Mouse (Mus musculus): ENCODE results near the gene Pole2. TPM values are rescaled to one million over a fixed set of nuclear protein-coding genes. Genes with fewer than 3 reads are reported as not detected.

The Pole2 gene
- total and polyA plus RNA-seq, 3 experiments = 14.4 to 89.5 (median 18.0) TPM

DNA sequence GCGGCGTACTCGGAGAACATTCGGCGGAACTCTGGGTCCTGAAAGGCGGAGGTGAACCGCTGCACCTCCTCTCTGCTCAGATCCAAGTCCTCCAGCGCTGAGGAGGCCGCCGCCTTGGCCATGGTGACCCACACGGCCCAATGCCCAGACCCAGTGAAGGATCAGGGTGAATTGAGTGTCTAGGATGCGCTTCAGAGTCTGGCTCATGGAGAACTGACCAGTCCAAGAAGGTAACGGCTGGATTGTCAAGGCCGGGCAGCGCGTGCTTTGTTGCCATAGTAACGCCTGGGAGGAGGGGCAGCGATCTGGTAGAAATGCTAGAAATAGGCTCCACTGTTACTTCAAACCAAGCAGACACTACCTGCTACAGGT lies 29.8 kb downstream of the Pole2 start, which contains the start of gene Dnaaf2:
Gene Dnaaf2, minus strand, starts transcription at position 266 of the 372 bp plus-strand sequence.
- no peaks in the 10 kb centered on the region for H3K27me3 ChIP-seq (ENCODE audit: control insufficient read depth in 1 of 2, insufficient read depth in 2 of 2, low read length in 2 of 2)
- H3K79me2 ChIP-seq (ENCODE audit: control insufficient read depth, insufficient read depth, low read length, poor library complexity) = peaks cover 45% of the 10 kb centered on the region
- peaks cover 2 to 18% of the 10 kb centered on the region in 2 experiments for H3K4me1 ChIP-seq (ENCODE audit: control insufficient read depth in 1 of 2, insufficient read depth in 2 of 2, low read length in 2 of 2)
- peak within 1 kb of the TSS; percentile 68 to 89 for H3K4me3 ChIP-seq (ENCODE audit: control insufficient read depth in 1 of 2, insufficient read depth in 1 of 2, low read depth in 2 of 2, low read length in 2 of 2)
- H3K27ac ChIP-seq (ENCODE audit: control insufficient read depth, low read depth, low read length) = peak within 1 kb of the TSS; percentile 57
- H3K9me3 ChIP-seq (replicated peaks; ENCODE audit: insufficient read depth, low read length) = no peaks in the 10 kb centered on the region
- no peak for DNase-seq (ENCODE audit: low read depth, low spot score)
- peaks cover 12 to 28% of the 10 kb centered on the region in 2 experiments for H3K36me3 ChIP-seq (ENCODE audit: control insufficient read depth in 1 of 2, insufficient read depth in 2 of 2, low read length in 2 of 2)
- no peak for TF ChIP-seq NRF1 (IDR thresholded peaks at IDR 0.05; ENCODE audit: insufficient read depth, low read depth, low read length, poor library complexity, severe bottlenecking)
- TF ChIP-seq USF2 (IDR thresholded peaks at IDR 0.05; ENCODE audit: borderline replicate concordance in 1 of 2, insufficient read depth in 1 of 2, low read depth in 1 of 2, low read length in 2 of 2) = no peak
- peak; percentile 84 for TF ChIP-seq MXI1 (IDR thresholded peaks at IDR 0.05; ENCODE audit: low read depth, low read length)
- peak; percentile 97 for TF ChIP-seq SIN3A (IDR thresholded peaks at IDR 0.05; ENCODE audit: low read length)
- TF ChIP-seq ZMIZ1 (IDR thresholded peaks at IDR 0.05; ENCODE audit: low read depth, low read length) = no peak
- TF ChIP-seq MYB (IDR thresholded peaks at IDR 0.05; ENCODE audit: low read depth, low read length) = no peak
- H3K9ac ChIP-seq (ENCODE audit: control insufficient read depth, low read depth, low read length, poor library complexity, severe bottlenecking) = peak within 1 kb of the TSS; percentile 72

DNA sequence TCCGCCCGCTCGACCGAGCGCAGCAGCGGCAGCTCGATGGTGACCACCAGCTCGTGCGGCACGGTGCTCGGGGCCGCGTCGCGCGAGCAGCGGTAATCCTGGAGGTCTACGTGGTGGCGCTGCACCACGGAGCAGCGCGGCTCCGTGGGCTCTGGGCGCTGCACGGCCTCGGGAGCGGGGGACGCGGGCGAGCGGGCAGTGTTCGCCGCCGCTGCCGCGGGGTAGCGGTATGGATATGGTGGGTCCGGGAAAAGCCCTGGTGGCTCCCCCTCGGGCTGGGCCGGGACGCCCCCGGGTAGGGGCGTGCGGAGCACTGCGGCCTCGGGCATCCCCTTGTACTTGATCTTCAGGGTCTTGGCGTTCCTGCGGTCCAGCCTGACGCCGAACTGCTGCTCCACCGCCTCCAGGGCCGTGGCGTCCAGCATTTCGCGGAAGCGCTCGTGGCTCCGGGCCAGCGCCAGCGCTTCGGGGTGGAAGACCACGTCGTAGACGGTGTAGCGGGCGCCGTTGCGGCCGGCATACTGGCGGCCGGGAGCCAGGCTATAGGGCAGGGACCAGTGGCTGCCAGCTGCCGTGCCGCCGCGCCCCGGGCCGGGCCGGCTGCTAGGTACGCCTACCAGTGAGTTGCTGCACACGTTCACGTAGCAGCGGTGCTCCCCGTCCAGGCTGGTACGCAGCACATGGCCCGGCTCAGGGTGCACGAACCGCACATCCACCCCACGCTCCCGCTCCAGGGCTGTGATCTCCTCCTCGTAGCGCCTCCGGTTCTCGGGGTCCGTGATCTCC lies 30.4 kb downstream of the Pole2 start:
- peaks cover 2 to 18% of the 10 kb centered on the region in 2 experiments for H3K4me1 ChIP-seq (ENCODE audit: control insufficient read depth in 1 of 2, insufficient read depth in 2 of 2, low read length in 2 of 2)
- DNase-seq (ENCODE audit: low read depth, low spot score) = peak; percentile 74
- peak overlapping the region; percentile 68 to 89 for H3K4me3 ChIP-seq (ENCODE audit: control insufficient read depth in 1 of 2, insufficient read depth in 1 of 2, low read depth in 2 of 2, low read length in 2 of 2)
- 0 out of 2 replicates have a peak, but pooled peaks have one; percentile 54 for TF ChIP-seq UBTF (IDR thresholded peaks at IDR 0.05; ENCODE audit: borderline replicate concordance, insufficient read depth, low read depth, low read length)
- TF ChIP-seq MXI1 (IDR thresholded peaks at IDR 0.05; ENCODE audit: low read depth, low read length) = peak; percentile 92
- TF ChIP-seq CHD2 (IDR thresholded peaks at IDR 0.05; ENCODE audit: low read length) = no peak
- peak; percentile 53 for TF ChIP-seq MAX (IDR thresholded peaks at IDR 0.05; ENCODE audit: low read length)
- TF ChIP-seq TAL1 (IDR thresholded peaks at IDR 0.05; ENCODE audit: low read length) = no peak
- 0 out of 2 replicates have a peak, but pooled peaks have one; percentile 48 for TF ChIP-seq POLR2AphosphoS2 (IDR thresholded peaks at IDR 0.05; ENCODE audit: low read length)
- H3K27ac ChIP-seq (ENCODE audit: control insufficient read depth, low read depth, low read length) = peak overlapping the region; percentile 57
- peak overlapping the region; percentile 72 for H3K9ac ChIP-seq (ENCODE audit: control insufficient read depth, low read depth, low read length, poor library complexity, severe bottlenecking)
- peaks cover 12 to 28% of the 10 kb centered on the region in 2 experiments for H3K36me3 ChIP-seq (ENCODE audit: control insufficient read depth in 1 of 2, insufficient read depth in 2 of 2, low read length in 2 of 2)
- H3K27me3 ChIP-seq (ENCODE audit: control insufficient read depth in 1 of 2, insufficient read depth in 2 of 2, low read length in 2 of 2) = no peaks in the 10 kb centered on the region
- H3K9me3 ChIP-seq (replicated peaks; ENCODE audit: insufficient read depth, low read length) = no peaks in the 10 kb centered on the region
- H3K79me2 ChIP-seq (ENCODE audit: control insufficient read depth, insufficient read depth, low read length, poor library complexity) = peaks cover 45% of the 10 kb centered on the region

Measured in MEL (cell line).